Mouse (Mus musculus): ENCODE measurements around the gene Armc10.

GRCm38 (mm10) chr5:21644891-21645438 lies 648 bp upstream of the Armc10 start:
- TF ChIP-seq POLR2A (IDR thresholded peaks at IDR 0.05; ENCODE audit: borderline replicate concordance, extremely low read depth, low read depth, low read length) (no peak), CTCF (IDR thresholded peaks at IDR 0.05; ENCODE audit: insufficient read depth, low read length) (no peak)
